Comparison of ENCODE assay signal across 22 mouse cellular contexts in the genomic region with DNA sequence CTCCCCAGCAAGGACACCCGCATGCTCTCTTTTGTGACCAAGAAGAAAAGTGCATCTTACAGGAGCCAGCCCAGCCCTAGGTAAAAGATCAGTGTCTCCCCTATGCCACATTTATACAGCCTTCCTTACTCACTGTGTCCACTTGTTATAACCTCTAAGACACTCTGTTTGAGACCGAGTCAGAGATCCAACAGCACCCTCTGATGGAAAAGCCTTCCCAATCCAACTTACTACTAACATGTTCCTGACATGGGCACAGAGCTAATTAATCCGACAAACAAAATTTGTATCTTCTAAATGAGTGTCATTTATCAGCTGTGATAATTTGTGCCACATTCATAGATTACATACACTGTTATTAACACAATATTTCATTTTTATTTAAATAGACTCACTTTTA. TPM values are rescaled to one million over a fixed set of nuclear protein-coding genes. Genes with fewer than 3 reads are reported as not detected.
DNase-seq lines count a peak whose midpoint lies in the region; ATAC-seq and TF ChIP-seq lines count a peak whose summit lies in the region.
"Had no signal": no experiment of that assay in that cellular context is flagged by ENCODE, and none has a peak within 500 bp of the region (broad histone marks: within the 10 kb centered on the region; RNA-seq: fewer than 3 reads in every experiment).

No protein-coding gene starts in this region.

- TF ChIP-seq POLR2A in brain, embryonic 14.5 days (IDR thresholded peaks at IDR 0.05; ENCODE audit: borderline replicate concordance, extremely low read depth, insufficient read depth, insufficient read length, poor library complexity, severe bottlenecking) = no peak

- H3K36me3 ChIP-seq in intestine, postnatal 0 days (ENCODE audit: control insufficient read depth, insufficient read depth) = no peaks in the 10 kb centered on the region
- H3K36me3 ChIP-seq in intestine, embryonic 16.5 days (ENCODE audit: control insufficient read depth, insufficient read depth, low read length) = no peaks in the 10 kb centered on the region
- no peaks in the 10 kb centered on the region for H3K36me3 ChIP-seq in midbrain, embryonic 14.5 days (ENCODE audit: control insufficient read depth, insufficient read depth, low read length)
- no peaks in the 10 kb centered on the region for H3K36me3 ChIP-seq in midbrain, embryonic 15.5 days (replicated peaks)
- H3K36me3 ChIP-seq: embryonic facial prominence, embryonic 10.5 days; embryonic facial prominence, embryonic 12.5 days; forebrain, embryonic 15.5 days had no signal

- no peak overlapping the region for H3K27ac ChIP-seq in intestine, postnatal 0 days (ENCODE audit: low read depth, low read length)
- no peak overlapping the region for H3K27ac ChIP-seq in intestine, embryonic 16.5 days (ENCODE audit: low read length)
- H3K27ac ChIP-seq in midbrain, embryonic 14.5 days (replicated peaks; ENCODE audit: low read depth, low read length) = no peak overlapping the region
- H3K27ac ChIP-seq in midbrain, embryonic 15.5 days = no peak overlapping the region
- H3K27ac ChIP-seq: embryonic facial prominence, embryonic 10.5 days; embryonic facial prominence, embryonic 12.5 days; forebrain, embryonic 13.5 days; forebrain, embryonic 15.5 days had no signal

- DNase-seq in heart, adult 11 months = peak; percentile 6
- no peak for DNase-seq in heart, postnatal 36 days
- peak; percentile 27 for DNase-seq in midbrain, embryonic 14.5 days
- DNase-seq in brain, embryonic 14.5 days (ENCODE audit: low read depth) = peak; percentile 35
- no peak for DNase-seq in left cerebral cortex, adult 18-20 months (ENCODE audit: low spot score in 2 of 2)
- DNase-seq: adrenal gland, adult 2 months; adrenal gland, postnatal 10 days; adrenal gland, postnatal 25 days; cerebellum, adult 11-12 months; cerebellum, adult 2 months; cerebellum, adult 9-10 months; cerebellum, postnatal 10 days; cerebellum, postnatal 25 days had no signal

- WGBS in intestine, postnatal 0 days = 69% methylated on average over 3 of the region's 3 CpGs
- WGBS in intestine, embryonic 16.5 days = 70% methylated on average over 3 of the region's 3 CpGs
- 83% methylated on average over 3 of the region's 3 CpGs for WGBS in midbrain, embryonic 14.5 days
- 74% methylated on average over 3 of the region's 3 CpGs for WGBS in midbrain, embryonic 15.5 days

- no peak for ATAC-seq in intestine, postnatal 0 days
- ATAC-seq in intestine, embryonic 16.5 days = no peak
- no peak for ATAC-seq in midbrain, embryonic 14.5 days (ENCODE audit: low FRiP score, low TSS enrichment)
- ATAC-seq in midbrain, embryonic 15.5 days (replicated peaks) = no peak
- ATAC-seq: forebrain, embryonic 13.5 days; forebrain, embryonic 15.5 days had no signal

- TF ChIP-seq CTCF in intestine, postnatal 0 days (IDR thresholded peaks at IDR 0.05; ENCODE audit: low read depth) = peak; percentile 12; the same call in 1 of the 2 replicates
- no peak for TF ChIP-seq CTCF in brain, embryonic 14.5 days (IDR thresholded peaks at IDR 0.05; ENCODE audit: borderline replicate concordance, extremely low read depth, insufficient read depth, insufficient read length)

- H3K9ac ChIP-seq in intestine, postnatal 0 days (ENCODE audit: low read depth, low read length) = no peak overlapping the region
- H3K9ac ChIP-seq in intestine, embryonic 16.5 days (ENCODE audit: low read depth, low read length) = no peak overlapping the region
- no peak overlapping the region for H3K9ac ChIP-seq in midbrain, embryonic 14.5 days (replicated peaks; ENCODE audit: low read length)
- H3K9ac ChIP-seq in midbrain, embryonic 15.5 days = no peak overlapping the region
- H3K9ac ChIP-seq: embryonic facial prominence, embryonic 12.5 days; forebrain, embryonic 13.5 days; forebrain, embryonic 15.5 days had no signal

- H3K9me3 ChIP-seq in intestine, postnatal 0 days (ENCODE audit: control insufficient read depth) = no peaks in the 10 kb centered on the region
- 0 out of 2 replicates have a peak, but pooled peaks cover 4% of the 10 kb centered on the region for H3K9me3 ChIP-seq in intestine, embryonic 16.5 days (ENCODE audit: control insufficient read depth, low read length)
- H3K9me3 ChIP-seq in midbrain, embryonic 14.5 days (ENCODE audit: control insufficient read depth, low read length) = 0 out of 2 replicates have a peak, but pooled peaks cover 6% of the 10 kb centered on the region
- no peaks in the 10 kb centered on the region for H3K9me3 ChIP-seq in midbrain, embryonic 15.5 days
- H3K9me3 ChIP-seq: forebrain, embryonic 15.5 days had no signal

- no peak overlapping the region for H3K4me2 ChIP-seq in intestine, postnatal 0 days (replicated peaks; ENCODE audit: low read depth)
- H3K4me2 ChIP-seq in intestine, embryonic 16.5 days (ENCODE audit: low read depth, low read length) = no peak overlapping the region
- H3K4me2 ChIP-seq in midbrain, embryonic 14.5 days (ENCODE audit: low read length) = no peak overlapping the region
- H3K4me2 ChIP-seq in midbrain, embryonic 15.5 days = no peak overlapping the region
- H3K4me2 ChIP-seq: embryonic facial prominence, embryonic 12.5 days; forebrain, embryonic 13.5 days; forebrain, embryonic 15.5 days had no signal

- no peaks in the 10 kb centered on the region for H3K4me1 ChIP-seq in intestine, postnatal 0 days (replicated peaks; ENCODE audit: control insufficient read depth, insufficient read depth, low read length)
- H3K4me1 ChIP-seq in intestine, embryonic 16.5 days (ENCODE audit: control insufficient read depth, insufficient read depth, low read length) = no peaks in the 10 kb centered on the region
- peaks cover 6% of the 10 kb centered on the region; the same call in 1 of the 2 replicates for H3K4me1 ChIP-seq in midbrain, embryonic 14.5 days (ENCODE audit: control insufficient read depth, insufficient read depth, low read length)
- peaks cover 9% of the 10 kb centered on the region; the same call in 1 of the 2 replicates for H3K4me1 ChIP-seq in midbrain, embryonic 15.5 days
- H3K4me1 ChIP-seq: embryonic facial prominence, embryonic 12.5 days had no signal

- no peak overlapping the region for H3K4me3 ChIP-seq in intestine, postnatal 0 days (ENCODE audit: low read depth, low read length)
- H3K4me3 ChIP-seq in intestine, embryonic 16.5 days (ENCODE audit: low read length) = no peak overlapping the region
- H3K4me3 ChIP-seq in midbrain, embryonic 14.5 days (replicated peaks; ENCODE audit: low read depth, low read length) = no peak overlapping the region
- H3K4me3 ChIP-seq in midbrain, embryonic 15.5 days = no peak overlapping the region
- H3K4me3 ChIP-seq: embryonic facial prominence, embryonic 10.5 days; embryonic facial prominence, embryonic 12.5 days; forebrain, embryonic 13.5 days; forebrain, embryonic 15.5 days had no signal

- intact Hi-C loops in heart, postnatal 36 days (cut with DNase I) = no loop called here

- no peaks in the 10 kb centered on the region for H3K27me3 ChIP-seq in intestine, postnatal 0 days (replicated peaks; ENCODE audit: control insufficient read depth, insufficient read depth, low read length)
- no peaks in the 10 kb centered on the region for H3K27me3 ChIP-seq in intestine, embryonic 16.5 days (replicated peaks; ENCODE audit: control insufficient read depth, insufficient read depth, low read length)
- H3K27me3 ChIP-seq in midbrain, embryonic 14.5 days (ENCODE audit: control insufficient read depth, insufficient read depth, low read length) = no peaks in the 10 kb centered on the region
- H3K27me3 ChIP-seq in midbrain, embryonic 15.5 days (replicated peaks) = no peaks in the 10 kb centered on the region
- H3K27me3 ChIP-seq: embryonic facial prominence, embryonic 12.5 days; forebrain, embryonic 13.5 days; forebrain, embryonic 15.5 days had no signal

RNA-seq across cellular contexts. Expression of gene Ccna1, which starts 29.8 kb away (rescaled TPM):
- not detected for total RNA-seq in heart, postnatal 36 days (2021)
- 0.86 and 1.3 TPM in 2 replicates for polyA plus RNA-seq in intestine, postnatal 0 days (2015; fragmentation: Nextera tagmentation; extraction: Ambion mirVana)
- polyA plus RNA-seq in intestine, embryonic 16.5 days (2015; fragmentation: Nextera tagmentation; extraction: Ambion mirVana) = 1.3 and 1.8 TPM in 2 replicates
- polyA plus RNA-seq in midbrain, embryonic 14.5 days (2014; fragmentation: Nextera tagmentation; extraction: Ambion mirVana) = 1.1 and 2.2 TPM in 2 replicates
- 2.5 TPM in 2 replicates for polyA plus RNA-seq in midbrain, embryonic 15.5 days (2015; fragmentation: Nextera tagmentation; extraction: Ambion mirVana)
- polyA plus RNA-seq in brain, embryonic 14.5 days (2012; rRNA removed) = 2.1 and 2.8 TPM in 2 replicates
- total RNA-seq in left cerebral cortex, adult 18-20 months (2021) = 1 to 10 TPM; 1.7 to 2.2 TPM
- total RNA-seq: adrenal gland, postnatal 25 days; MEL had no signal
- polyA plus RNA-seq: adrenal gland, adult 2 months; C2C12 had no signal

Comparison
In these comparisons a context has a peak if more than half of its experiments do, and no peak if none do; other contexts are left out.
1. DNase-seq: peak in heart, adult 11 months (single experiment), midbrain, embryonic 14.5 days (single experiment) and brain, embryonic 14.5 days (single experiment); none in heart, postnatal 36 days (0 of 2) and left cerebral cortex, adult 18-20 months (0 of 2).